ENCODE assay signal across 8 mouse cellular contexts in genomic region chr15:7075185-7075584, GRCm38 (mm10). TPM values are rescaled to one million over a fixed set of nuclear protein-coding genes. Genes with fewer than 3 reads are reported as not detected.
DNase-seq lines count a peak whose midpoint lies in the region.

No protein-coding gene starts in this region.

- peak; percentile 55 for DNase-seq in adrenal gland, postnatal 10 days
- DNase-seq in adrenal gland, postnatal 36 days: no peak
- DNase-seq in layer of hippocampus, postnatal 14 days (ENCODE audit: low spot score in 2 of 2): peak; percentile 31 to 58
- no peak for DNase-seq in layer of hippocampus, postnatal 25 days (ENCODE audit: extremely low spot score in 1 of 2, low spot score in 1 of 2)
- peak; percentile 75 for DNase-seq in kidney, postnatal 14 days
- peak; percentile 37 for DNase-seq in ovary, postnatal 14 days (ENCODE audit: low spot score)
- DNase-seq in retina, embryonic 14.5 days (ENCODE audit: low spot score): no peak
- DNase-seq in urinary bladder, postnatal 25 days (ENCODE audit: low spot score): no peak

RNA-seq across cellular contexts. Expression of gene Lifr, which starts 15.2 kb away (rescaled TPM):
- total RNA-seq in adrenal gland, postnatal 10 days (2021): 10 to 100 TPM; 69.5 to 75.8 TPM
- total RNA-seq in adrenal gland, postnatal 36 days (2021): 10 to 100 TPM; 35.8 to 59.6 TPM
- 10 to 100 TPM; 60.9 to 64.7 TPM for total RNA-seq in layer of hippocampus, postnatal 14 days (2021)
- total RNA-seq in layer of hippocampus, postnatal 25 days (2021): 10 to 100 TPM; 47.3 to 51.1 TPM

Comparison
In these comparisons a context has a peak if more than half of its experiments do, and no peak if none do; other contexts are left out.
1. DNase-seq: peak in adrenal gland, postnatal 10 days (single experiment), layer of hippocampus, postnatal 14 days (2 of 2), kidney, postnatal 14 days (single experiment) and ovary, postnatal 14 days (single experiment); none in adrenal gland, postnatal 36 days (0 of 2), layer of hippocampus, postnatal 25 days (0 of 2), retina, embryonic 14.5 days (single experiment) and urinary bladder, postnatal 25 days (single experiment).